Mouse (Mus musculus): ENCODE measurements around the gene Sgce. TPM values are rescaled to one million over a fixed set of nuclear protein-coding genes. Genes with fewer than 3 reads are reported as not detected.

The Sgce gene
- 160 TPM for polyA plus RNA-seq (2014; fragmentation: Illumina TruSeq; extraction: RNeasy Lipid Tissue Mini Kit (QIAGEN cat#74804))

DNA sequence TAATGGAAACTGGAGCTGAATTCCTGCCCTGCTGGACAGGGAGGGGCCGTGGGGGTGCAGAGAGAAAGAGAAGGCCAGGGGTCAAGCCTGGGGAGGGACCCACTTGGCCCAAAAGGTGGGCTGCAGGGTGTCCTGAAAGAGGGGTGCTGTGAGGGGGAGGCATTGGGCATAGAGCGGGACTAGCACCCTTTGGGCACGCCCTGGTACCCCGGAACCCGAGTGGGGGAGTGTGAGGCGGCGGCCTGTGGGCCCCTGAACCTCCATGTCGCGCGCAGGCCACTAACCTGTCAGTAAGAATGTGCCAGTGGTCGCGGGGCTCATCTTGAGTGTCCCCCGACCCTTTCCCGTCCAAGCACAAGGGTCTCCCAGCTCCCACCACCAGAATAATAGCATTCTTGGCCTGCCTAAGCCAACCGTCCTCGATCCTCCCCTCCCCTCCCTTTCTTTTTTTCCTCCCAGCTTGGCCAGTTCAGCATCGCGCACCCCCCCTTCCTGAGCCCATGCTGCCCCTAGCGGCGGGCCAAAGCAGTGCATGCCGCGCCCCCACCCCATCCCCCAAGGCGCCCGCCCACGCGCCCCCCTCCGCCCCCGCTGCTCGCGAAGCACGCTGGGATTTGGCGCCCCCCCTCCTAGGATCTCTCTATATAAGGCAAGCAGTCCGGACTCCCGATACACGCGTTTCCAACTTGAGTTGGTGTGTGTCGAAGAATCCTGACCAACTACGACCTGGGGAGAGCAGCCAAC lies at the start of gene Sgce, which contains the start of gene Peg10:
TSS of gene Sgce (minus strand) at position 512 of the 744 bp plus-strand sequence.
TSS of gene Peg10 (plus strand) at position 611 of the 744 bp plus-strand sequence.

Other genes with a start within 250 kb of the Sgce start
- 293 TPM for gene Col1a2, start 242.4 kb downstream of the Sgce start, polyA plus RNA-seq (2014; fragmentation: Illumina TruSeq; extraction: RNeasy Lipid Tissue Mini Kit (QIAGEN cat#74804))
- gene Casd1, start 146.4 kb downstream of the Sgce start, polyA plus RNA-seq (2014; fragmentation: Illumina TruSeq; extraction: RNeasy Lipid Tissue Mini Kit (QIAGEN cat#74804)), result 125 TPM
- 105 TPM for gene Peg10, start 99 bp upstream of the Sgce start, polyA plus RNA-seq (2014; fragmentation: Illumina TruSeq; extraction: RNeasy Lipid Tissue Mini Kit (QIAGEN cat#74804))
- gene Ppp1r9a, start 155.7 kb upstream of the Sgce start, polyA plus RNA-seq (2014; fragmentation: Illumina TruSeq; extraction: RNeasy Lipid Tissue Mini Kit (QIAGEN cat#74804)), result 49.8 TPM